Mouse (Mus musculus): ENCODE measurements around the gene Arl6ip4.

The Arl6ip4 gene

GRCm38 (mm10) chr5:124095077-124095581, 20.8 kb upstream of the Arl6ip4 start:
- DNase-seq = peak; percentile 22

- DNase-seq = peak; percentile 86
Measured at GRCm38 (mm10) chr5:124095596-124096232, 20.2 kb upstream of the Arl6ip4 start, which contains the start of gene Abcb9. Abcb9 (minus strand) TSS chr5:124095798.

- DNase-seq = no peak
Measured at GRCm38 (mm10) chr5:124098923-124099322, 17.0 kb upstream of the Arl6ip4 start.

DNA sequence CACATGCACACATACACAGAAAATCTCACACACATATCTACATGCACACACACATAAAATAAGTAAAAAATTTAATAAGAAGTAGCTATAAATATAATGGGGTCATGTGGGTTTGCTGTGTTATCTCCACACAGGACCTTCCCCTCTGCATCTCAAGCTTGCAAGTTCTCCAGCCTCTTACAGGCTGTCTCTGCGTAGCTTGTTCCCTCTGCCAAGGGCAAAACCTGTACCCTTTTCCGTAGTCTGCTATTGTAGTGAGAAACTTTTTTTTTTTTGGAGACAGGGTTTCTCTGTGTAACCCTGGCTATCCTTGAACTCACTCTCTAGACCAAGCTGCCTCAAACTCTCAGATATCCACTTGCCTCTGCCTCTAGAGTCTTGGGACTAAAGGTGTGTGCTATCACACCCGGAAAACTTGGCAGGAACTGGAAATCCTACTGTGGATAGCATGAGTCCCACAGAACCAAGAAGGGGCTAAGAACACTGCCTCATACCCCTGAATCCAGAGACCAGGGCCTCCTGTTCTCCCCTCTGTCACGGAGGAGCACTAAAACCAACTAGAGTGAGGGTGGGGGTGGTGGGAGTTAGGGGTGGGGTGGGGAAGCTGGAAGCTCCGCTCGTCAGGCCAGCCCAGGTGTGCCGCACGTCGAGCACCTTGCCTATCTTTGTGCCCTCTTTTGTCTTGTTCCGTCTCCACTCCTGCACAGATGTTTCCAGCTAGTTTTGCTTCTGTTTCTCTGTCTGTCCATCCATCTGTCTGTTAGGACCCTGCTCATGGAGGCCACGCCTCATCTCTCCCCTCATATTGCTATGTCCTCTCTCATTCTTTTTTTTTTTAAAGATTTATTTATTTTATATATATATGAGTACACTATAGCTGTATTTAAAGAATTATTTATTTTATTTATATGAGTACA, 15.5 kb upstream of the Arl6ip4 start:
- DNase-seq = no peak

- no peak for DNase-seq
Measured at GRCm38 (mm10) chr5:124102326-124102725, 13.6 kb upstream of the Arl6ip4 start.

DNA sequence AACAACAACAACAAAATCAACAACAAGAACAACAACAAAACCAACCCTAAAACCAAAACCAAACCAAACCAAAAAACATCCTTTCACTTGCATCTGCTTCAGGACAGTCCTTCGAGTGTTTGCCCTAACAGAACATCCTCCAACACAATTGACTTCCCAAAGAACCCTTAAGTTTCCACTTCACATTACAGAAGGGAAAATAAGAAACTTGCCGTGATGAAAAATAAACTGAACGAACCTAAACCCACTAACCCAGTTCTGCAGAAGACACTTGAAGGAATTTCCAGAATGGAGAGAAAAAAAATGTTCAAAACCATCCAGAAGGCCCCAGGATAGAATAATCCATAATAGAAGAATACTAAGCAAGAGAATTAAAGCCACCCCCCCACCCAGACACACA, 12.9 kb upstream of the Arl6ip4 start:
- no peak for DNase-seq

- no peak for DNase-seq
Measured at GRCm38 (mm10) chr5:124103552-124103951, 12.3 kb upstream of the Arl6ip4 start.

DNA sequence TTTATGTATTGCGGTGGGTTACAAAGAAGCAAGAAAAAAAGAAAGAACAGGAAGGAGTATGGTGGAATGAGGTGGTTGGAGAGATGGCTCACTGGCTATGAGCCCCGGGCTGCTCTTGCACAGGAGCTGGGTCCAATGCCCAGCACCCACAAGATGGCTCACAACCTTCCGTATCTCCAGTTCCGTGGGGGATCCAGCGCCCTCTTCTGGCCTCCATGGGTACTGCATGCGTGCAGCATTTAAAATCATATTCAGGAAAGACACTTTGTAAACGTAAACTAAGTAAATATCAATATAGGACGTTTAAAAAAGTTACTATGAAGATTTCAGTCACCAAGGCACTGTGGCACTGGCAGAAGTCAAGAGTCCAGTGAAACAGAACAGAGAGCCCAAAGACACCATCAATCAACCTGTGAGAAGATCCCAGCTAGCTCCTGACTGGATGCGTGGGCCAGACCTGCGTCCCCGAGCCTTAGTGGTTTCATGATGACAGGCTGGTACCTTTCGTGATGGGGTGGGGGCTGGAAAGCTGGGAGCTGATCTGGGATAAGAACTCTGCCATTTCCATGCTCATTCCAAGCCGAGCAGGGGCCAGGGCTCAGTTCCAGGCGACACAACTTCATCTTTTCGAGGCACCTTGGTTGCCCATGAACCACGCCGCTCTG, 4.7 kb upstream of the Arl6ip4 start:
- peak; percentile 35 for DNase-seq

DNA sequence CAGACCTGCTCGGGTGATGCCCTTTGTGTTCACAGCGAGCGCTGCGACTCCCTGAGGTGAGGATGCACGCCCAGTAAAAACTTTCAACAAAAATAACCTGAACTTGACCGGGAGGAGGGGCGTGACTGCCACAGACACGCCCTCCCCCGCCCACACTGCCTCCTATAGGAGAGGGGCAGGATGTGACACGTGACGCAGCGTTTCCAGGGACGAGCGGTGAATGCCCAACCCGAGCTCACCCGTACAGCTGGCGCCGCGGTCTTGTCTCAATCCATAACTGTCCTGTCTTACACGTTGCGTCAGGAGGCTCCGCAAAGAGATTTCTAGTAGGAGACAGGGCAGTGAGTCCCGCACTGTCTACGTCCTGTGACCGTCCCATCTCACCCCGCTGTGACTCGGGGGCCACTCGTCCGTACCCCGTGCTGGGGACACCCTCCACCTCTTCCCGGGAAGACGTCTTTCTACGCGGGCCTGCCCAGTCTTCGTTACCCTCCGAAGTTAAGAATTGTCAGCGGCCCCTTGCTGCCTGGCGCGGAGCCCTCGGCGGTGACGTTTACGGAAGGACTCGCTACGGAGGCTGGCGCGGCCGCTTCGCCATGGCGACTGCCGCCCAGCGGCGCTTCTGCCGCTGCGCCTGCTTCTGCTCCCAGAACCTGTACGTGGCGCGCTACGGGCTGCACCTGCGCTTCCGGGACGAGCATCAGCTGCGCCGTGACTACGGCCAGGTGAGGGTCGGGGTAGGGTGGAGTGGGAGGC, 4.0 kb upstream of the Arl6ip4 start, which contains the start of gene Ogfod2:
TSS of gene Ogfod2 (plus strand) at position 556 of the 756 bp plus-strand sequence.
- peak; percentile 99 for DNase-seq

GRCm38 (mm10) chr5:124112531-124112930, 3.4 kb upstream of the Arl6ip4 start:
- peak; percentile 52 for DNase-seq

DNA sequence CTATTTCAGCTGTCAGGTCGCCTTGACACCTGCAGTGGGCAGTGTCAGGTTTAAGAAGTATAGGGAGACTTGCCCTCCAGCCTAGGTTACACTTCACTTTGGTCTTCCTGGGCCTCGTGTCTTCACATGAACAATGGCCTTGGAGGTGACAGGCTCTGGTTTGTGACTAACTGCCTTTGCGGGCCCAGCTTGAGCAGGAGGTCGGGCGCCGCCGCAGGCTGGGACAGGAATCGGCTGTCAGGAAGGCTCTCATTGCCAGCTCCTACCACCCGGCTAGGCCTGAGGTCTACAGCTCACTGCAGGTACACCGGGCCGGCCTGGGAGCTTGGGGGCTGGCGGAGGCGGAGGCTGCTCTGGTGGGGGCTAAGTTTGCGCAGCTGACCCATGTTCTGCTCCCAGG, 2.9 kb upstream of the Arl6ip4 start:
- DNase-seq = peak; percentile 71

- no peak for DNase-seq
Measured at GRCm38 (mm10) chr5:124114276-124115025, 1.4 kb upstream of the Arl6ip4 start.

GRCm38 (mm10) chr5:124115531-124115930, 358 bp upstream of the Arl6ip4 start:
- DNase-seq = no peak

DNA sequence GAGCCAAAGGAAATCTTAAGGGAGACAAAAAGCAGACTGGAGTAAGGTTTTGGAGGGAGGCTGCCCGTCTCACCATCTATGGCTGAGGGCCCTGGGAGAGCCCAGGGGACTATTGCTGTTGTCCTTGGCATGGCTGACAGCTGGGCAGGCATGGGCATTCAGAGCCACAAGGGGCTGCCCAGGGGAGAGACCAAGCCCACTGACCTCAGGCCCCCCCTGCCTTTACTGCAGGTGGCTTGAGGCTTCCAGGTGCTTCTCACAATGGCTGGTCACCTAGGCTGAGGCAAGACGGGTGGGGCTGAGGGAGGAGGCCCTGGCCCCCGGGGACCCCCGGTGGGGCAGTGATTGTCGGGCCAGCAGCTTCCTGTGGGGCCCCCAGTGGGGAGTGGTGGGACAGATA, 3.3 kb downstream of the Arl6ip4 start:
- no peak for DNase-seq

GRCm38 (mm10) chr5:124122357-124122756, 6.5 kb downstream of the Arl6ip4 start:
- DNase-seq = no peak

- no peak for DNase-seq
Measured at GRCm38 (mm10) chr5:124125093-124125492, 9.2 kb downstream of the Arl6ip4 start.

DNA sequence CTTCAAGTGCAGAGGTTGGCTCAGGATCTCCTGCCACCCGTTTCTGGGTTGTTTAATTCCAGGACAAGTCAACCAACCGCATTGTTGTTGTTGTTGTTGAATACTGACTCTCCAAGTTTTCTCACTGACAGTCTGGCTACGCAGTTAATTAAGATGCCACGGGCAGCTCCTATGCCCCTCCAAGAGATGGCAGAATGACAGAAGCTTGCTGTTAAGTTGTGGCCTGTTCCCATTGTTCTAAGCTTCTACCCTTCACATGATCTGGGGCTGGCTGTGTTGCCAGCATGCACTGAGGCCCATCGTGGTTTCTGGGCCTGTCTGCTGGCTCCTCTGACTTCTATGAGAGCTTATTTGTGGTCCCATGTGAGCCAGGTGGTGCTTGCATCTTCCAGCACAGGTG, 18.4 kb downstream of the Arl6ip4 start:
- no peak for DNase-seq

GRCm38 (mm10) chr5:124138066-124138465, 22.2 kb downstream of the Arl6ip4 start:
- DNase-seq = no peak

GRCm38 (mm10) chr5:124149028-124149427, 33.1 kb downstream of the Arl6ip4 start:
- DNase-seq = no peak

DNA sequence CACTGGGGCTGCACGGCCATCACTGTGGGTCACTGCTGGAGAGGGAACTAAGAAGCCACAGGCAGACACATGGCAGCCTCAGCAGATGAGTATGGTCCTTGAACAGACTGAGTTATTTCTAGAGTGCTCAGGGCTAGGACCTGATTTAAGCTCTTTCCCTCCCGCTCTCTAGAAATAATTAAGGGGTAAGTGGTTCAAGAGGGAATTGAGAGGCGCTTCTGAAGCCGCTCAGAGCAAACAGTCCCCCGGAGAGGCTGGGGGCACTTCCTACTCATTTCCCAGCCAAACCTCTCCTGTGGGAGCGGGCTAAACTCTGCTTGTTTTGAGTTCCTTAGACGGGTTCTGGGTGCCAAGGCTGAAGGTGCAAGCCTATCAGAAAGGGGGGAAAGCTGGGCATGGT, 35.0 kb downstream of the Arl6ip4 start:
- DNase-seq = no peak

GRCm38 (mm10) chr5:124152734-124153133, 36.8 kb downstream of the Arl6ip4 start:
- DNase-seq = no peak

DNA sequence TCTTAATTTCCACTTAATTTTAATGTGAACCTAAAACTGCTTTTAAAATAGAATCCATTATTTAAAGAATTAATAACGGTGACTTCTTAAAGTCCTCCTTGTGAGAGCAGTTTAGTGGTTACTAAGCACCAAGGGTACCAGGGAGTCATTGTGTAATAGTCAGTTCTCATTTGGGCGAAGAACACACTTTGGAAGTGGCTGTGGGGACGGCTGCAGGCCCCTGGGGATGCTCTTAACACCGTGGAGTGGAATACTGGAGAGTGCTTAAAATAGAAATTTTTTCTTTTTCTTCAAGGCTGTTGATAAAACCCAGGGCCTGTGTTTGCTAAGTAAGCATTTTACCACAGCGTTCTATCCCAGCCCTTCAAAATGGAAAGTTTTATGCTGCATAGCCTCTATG, 40.1 kb downstream of the Arl6ip4 start:
- DNase-seq = no peak
